Mouse (Mus musculus) lung, postnatal 14 days (tissue): ENCODE results near the gene Ppp1r1c.

Experiments
- DNase-seq: peaks from one replicate; pipeline ENCODE4 v3.0.0; 2021

Ppp1r1c gene

GRCm38 (mm10) chr2:79707575-79707974 is at the start of gene Ppp1r1c:
Gene Ppp1r1c (plus strand): TSS chr2:79707780.
- DNase-seq, result no peak

DNA sequence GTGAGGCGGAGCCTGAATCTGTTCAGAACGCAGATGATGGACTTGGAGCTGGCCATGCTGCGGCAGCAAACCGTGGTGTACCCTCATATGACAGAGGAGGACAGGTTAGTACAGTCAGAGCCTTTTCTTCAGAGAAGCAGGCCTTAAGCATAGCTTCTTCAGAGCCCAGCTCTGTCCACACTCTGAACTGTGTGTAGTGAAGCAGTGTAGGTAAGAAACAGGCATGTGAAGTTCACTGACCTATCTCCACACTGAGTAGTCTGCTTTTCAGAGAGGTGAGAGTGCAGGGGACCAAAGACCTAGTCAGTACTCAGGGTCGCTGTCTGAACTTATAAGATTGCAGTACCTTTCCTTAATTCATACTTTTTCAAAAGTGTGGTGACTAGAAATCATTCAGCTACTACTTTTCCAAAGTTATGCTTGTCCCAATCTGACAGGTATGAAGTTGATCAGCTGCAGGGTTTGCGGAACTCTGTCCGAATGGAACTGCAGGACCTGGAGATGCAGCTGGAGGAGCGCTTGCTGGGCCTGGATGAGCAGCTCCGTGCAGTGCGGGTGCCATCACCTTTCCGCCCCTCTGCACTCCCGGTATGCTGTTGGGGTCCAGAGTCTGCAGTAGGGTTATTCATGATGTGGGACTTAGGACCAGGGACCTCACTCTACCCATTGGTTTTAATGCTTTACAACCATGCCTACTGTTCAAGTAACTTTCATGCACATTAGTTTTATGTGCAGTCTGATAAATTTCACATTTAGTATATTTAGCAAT is 47.0 kb upstream of the Ppp1r1c start:
- DNase-seq, result no peak

- no peak for DNase-seq
Measured at GRCm38 (mm10) chr2:79661486-79662104, 46.0 kb upstream of the Ppp1r1c start.

DNA sequence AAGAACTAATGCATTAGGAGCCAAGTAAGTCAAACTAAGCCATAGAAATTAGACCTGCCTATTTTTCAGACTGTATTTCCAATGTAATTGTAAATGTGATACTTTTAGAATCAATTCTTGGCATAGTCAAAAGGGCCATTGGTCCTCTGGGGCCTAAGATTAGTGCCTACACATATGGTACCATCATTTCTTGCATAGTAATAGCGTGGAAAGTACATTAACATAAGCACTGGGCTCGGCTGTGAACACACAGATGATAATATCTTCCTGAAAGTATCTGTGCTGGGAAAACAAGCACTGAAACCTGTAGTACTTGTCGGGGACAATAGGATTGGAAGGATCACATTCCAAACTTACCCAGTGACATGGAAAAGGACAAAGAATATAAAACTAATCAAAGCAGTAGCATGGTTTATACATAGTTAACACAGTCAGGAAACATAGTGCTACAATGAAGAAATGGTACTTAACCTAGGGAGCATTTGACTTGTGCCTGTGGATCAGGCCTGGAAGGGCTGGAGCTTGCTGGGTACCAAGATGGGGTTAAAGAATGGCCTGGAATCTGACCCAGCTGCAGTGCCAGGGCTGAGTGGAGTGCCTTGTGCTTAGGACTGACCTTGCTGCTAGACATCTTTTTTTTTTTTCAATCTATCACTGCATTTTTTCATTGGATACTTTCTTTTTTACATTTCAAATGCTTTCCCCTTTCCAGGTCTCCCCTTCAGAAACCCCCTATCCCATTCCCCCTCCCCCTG is 42.9 kb upstream of the Ppp1r1c start:
- DNase-seq, result no peak

DNA sequence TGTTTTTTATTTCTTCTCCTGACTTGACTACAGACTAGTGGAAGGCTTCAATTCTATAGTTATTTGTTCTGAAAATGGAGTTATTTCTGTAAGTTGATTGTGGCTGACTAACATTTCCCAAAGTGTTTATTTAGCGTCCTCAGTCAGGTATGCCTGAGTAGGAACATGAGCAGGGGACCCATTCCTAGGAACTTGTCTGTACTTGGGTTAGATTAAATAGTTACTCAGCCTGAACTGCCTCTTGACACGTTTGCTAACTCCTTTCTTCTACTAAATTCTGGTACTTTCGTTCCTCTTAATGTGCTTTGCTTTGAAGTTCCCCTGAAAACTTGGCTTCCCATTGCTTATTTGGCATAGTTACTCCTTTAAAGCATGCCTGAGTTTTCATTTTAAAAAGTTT is 42.1 kb upstream of the Ppp1r1c start:
- DNase-seq, result no peak

DNA sequence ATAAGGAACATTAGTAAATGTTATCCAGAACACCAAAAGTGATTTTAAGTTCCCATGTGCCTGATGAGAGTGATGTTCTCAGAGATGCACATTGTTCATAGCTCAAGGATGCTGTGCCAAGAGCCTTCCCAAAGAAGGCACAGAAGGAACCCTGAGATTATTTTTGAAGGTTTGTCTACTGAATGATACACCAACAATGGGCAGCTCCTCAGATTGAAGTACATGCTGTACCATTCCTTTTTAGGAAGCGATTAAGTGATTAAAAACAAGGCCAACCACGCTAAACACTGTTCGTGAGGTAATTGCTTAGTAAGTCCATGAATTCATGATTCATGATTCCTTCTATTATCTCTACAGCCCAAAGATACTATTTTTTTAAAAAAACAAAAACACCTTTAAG is 32.3 kb upstream of the Ppp1r1c start:
- no peak for DNase-seq

DNA sequence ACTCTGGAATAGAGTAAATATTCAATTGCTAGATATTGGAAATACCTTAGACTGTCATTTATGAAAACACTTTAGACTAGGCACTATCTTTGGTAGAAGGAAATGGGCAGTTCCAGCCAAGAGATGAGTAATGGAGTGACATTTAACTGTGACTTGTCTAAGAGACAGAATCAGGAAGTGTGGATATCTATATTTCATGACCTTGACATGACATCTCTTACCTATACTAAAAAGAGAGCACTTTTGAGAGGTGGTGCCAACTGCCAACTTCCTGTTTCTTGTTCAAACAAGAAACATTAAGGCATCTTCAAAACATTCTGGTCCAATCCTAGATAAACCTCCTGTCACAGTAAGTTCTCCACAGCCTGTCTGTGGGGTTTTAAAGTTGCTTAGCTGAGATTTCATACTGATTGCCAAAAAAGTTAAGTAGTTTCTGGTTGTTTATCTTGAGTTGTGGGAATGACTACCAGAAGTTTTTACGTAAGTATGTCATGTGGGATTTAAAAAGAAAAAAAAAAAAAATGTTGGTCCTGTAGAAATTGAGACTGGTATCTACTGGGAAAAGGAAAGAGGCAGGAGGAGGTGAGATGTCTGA is 29.8 kb upstream of the Ppp1r1c start:
- no peak for DNase-seq

- DNase-seq, result no peak
Measured at GRCm38 (mm10) chr2:79681672-79682071, 25.9 kb upstream of the Ppp1r1c start.

GRCm38 (mm10) chr2:79683258-79683657 is 24.3 kb upstream of the Ppp1r1c start:
- no peak for DNase-seq

GRCm38 (mm10) chr2:79690838-79691237 is 16.7 kb upstream of the Ppp1r1c start:
- no peak for DNase-seq

- no peak for DNase-seq
Measured at GRCm38 (mm10) chr2:79695190-79695589, 12.4 kb upstream of the Ppp1r1c start.

DNA sequence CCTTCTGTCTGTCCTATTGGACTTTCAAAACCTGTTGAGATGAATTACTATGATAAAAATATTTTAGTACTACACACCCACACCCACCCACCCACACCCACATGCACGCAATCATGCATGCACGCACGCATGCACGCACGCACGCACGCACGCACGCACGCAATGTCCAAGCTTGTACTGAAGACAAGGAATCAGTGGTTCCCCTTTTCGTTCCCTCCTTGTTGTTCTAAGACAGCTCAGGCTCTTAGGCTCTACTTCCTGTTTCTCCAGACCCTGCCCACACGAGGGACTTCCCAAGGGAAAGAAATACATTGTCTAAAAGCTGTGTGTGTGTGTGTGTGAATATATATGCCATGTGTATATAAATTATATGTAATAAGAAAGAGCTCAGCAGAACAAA is 11.6 kb upstream of the Ppp1r1c start:
- DNase-seq, result peak; percentile 7

DNA sequence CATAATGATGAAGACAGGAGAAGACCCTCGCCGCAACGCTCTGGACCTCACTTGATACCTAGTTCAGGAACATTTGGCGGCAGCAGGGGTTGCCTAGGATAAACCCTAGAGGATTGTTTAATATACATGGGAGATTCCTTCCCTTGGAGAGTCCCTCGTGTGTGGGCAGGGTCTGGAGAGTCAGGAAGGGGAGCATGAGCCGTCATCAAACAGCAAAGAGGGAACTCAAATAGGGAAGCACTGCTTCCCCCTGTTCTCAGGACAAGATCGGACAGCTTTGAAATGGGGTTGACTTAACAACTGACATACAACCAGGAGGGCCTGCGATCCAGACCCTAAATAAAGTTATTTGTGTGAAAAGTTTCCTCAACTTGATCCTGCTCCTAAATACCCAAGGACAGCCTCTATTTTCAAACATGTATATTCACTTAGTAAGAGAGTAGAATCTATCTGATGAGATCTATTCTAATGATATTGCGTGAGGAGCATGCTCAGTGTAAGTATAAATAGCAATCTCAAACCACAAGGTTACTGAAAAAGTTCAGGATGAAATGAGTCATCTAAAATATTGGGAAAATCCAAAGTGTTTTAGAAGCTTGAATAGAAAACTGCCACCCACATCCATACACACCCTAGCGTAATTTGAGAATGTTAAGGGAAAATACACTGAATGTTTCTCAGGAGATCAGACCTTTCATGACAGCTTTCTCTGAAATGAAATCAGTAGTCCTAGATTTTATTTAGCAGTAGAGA is 10.9 kb upstream of the Ppp1r1c start:
- no peak for DNase-seq

DNA sequence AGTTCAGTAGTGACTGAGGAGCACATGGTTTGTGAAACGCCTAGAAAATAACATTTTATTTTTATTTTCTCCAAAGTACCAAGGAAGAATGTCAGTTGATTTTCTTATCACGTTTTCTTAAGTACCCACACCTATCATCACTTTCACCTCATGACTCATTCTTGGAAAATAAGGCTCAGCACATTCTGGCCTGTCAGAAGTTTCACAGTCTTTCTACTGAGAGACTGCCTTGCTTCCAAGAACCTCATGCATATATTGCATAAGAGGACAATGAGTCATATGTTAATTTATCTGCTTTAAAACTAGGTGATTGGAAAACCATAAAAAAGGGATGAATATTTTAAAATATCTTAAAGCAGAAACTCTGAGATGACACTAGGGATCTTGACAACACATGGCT is 9.4 kb upstream of the Ppp1r1c start:
- no peak for DNase-seq

GRCm38 (mm10) chr2:79704773-79705172 is 2.8 kb upstream of the Ppp1r1c start:
- DNase-seq, result no peak

DNA sequence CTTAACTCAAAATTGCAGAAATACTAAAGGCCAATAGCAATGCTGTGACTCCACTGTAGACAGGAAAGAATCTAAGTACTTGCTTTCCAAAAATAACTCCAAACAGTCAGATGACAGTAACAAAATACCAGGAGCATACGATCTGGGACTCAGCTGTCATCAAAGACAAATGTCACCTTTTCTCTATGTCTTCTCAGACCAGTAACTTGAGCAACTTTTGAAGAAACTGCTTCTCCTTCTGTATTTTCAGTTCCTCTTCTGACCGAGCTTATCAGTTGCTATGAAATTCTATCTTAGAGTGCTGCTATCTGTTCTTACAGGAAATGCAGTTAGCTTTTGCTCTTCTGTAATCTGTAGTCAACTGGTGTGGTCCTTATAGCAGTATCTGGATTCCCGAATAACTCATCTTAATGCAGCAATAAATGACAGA is 6.1 kb downstream of the Ppp1r1c start:
- no peak for DNase-seq

GRCm38 (mm10) chr2:79714745-79715144 is 7.2 kb downstream of the Ppp1r1c start:
- DNase-seq, result no peak

- no peak for DNase-seq
Measured at GRCm38 (mm10) chr2:79715925-79716324, 8.3 kb downstream of the Ppp1r1c start.

- no peak for DNase-seq
Measured at GRCm38 (mm10) chr2:79717846-79718245, 10.3 kb downstream of the Ppp1r1c start.

GRCm38 (mm10) chr2:79722415-79722814 is 14.8 kb downstream of the Ppp1r1c start:
- no peak for DNase-seq

GRCm38 (mm10) chr2:79738958-79739357 is 31.4 kb downstream of the Ppp1r1c start:
- DNase-seq, result peak; percentile 36

DNA sequence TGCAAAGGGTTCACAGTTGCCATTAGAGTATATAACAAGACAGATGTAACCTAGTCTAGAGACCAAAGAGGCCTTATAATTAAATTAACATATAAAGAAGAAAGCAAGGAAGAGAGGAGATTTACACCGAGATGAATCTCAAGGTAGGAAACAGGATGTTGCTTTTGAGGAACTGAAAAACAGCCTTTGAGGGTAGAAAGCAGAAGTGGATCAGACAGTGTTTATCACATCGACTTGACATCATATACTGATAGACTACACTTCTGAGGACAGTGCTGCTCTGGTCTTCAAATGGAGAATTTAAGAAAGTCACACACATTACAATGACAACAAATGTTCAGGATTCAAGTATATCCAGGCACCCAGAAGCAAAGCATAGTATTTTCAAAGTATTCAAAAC is 34.4 kb downstream of the Ppp1r1c start:
- DNase-seq, result no peak

GRCm38 (mm10) chr2:79744164-79744563 is 36.6 kb downstream of the Ppp1r1c start:
- no peak for DNase-seq
